Mouse (Mus musculus): ENCODE measurements at regions not wholly inside any gene's neighbourhood (a gene's known extent, or its start where the extent isn't known, plus 50 kb on each side); places are given as distances from the start of the nearest gene placed in this dataset.

DNA sequence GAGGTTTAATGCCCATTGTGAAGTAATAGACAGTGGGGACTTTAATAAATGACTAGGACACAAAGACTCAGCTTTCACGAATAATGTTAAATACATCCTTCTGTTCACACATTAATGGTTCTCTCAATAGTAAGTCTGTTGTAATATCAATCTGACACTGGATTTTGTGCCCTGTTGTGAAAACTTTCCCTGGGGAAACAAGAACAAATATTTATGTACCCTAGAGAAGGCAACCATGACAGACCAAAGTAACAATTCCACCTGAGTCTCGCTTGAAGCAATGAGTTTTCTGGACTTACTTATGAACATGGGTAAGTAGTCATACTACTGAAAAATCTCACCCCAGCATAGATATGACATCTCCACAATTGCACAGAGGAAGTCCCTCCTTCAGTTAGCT, 105.1 kb upstream of the Lgalsl start:
- no peak for TF ChIP-seq CTCF (IDR thresholded peaks at IDR 0.05; ENCODE audit: low read depth)
- ATAC-seq (ENCODE audit: insufficient read depth) (no peak), DNase-seq (no peak)
- Histone ChIP-seq H3K9ac (no peak overlapping the region), H3K4me3 (ENCODE audit: low read depth, low read length) (no peak overlapping the region), H3K9me3 (ENCODE audit: low read depth, low read length) (no peaks in the 10 kb centered on the region), H3K36me3 (ENCODE audit: insufficient read depth) (no peaks in the 10 kb centered on the region), H3K27ac (ENCODE audit: low read depth) (no peak overlapping the region), H3K4me2 (no peak overlapping the region), H3K27me3 (ENCODE audit: insufficient read depth, low read length) (no peaks in the 10 kb centered on the region), H3K4me1 (ENCODE audit: insufficient read depth) (no peaks in the 10 kb centered on the region)
- WGBS = 90% methylated on average over 2 of the region's 2 CpGs

DNA sequence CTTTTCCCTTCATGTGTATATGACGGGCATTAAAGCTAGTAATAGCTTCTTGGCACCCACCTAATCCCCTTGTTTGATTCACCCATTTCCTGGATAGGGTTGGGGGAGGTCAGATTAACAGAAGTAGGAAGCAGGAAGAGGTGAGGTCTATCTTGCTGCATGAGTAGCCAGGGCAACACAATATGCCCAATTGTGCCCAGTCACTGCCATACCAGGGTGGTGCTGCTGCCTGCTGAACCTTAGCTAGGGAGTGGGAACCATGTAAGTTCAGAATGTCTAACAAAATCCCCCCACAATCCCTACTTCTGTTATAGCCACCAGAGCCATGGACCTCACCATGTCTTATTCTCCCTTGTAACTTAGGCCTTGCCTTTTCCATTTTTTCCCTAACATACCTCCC, 106.1 kb upstream of the Lgalsl start:
- Histone ChIP-seq H3K36me3 (ENCODE audit: insufficient read depth) (no peaks in the 10 kb centered on the region), H3K4me1 (ENCODE audit: insufficient read depth) (no peaks in the 10 kb centered on the region), H3K4me3 (ENCODE audit: low read depth, low read length) (no peak overlapping the region), H3K4me2 (no peak overlapping the region), H3K27me3 (ENCODE audit: insufficient read depth, low read length) (no peaks in the 10 kb centered on the region), H3K9me3 (ENCODE audit: low read depth, low read length) (no peaks in the 10 kb centered on the region), H3K9ac (no peak overlapping the region), H3K27ac (ENCODE audit: low read depth) (no peak overlapping the region)
- no peak for DNase-seq
- 68% methylated on average over 1 of the region's 1 CpGs for WGBS
- no peak for ATAC-seq (ENCODE audit: insufficient read depth)
- TF ChIP-seq CTCF (IDR thresholded peaks at IDR 0.05; ENCODE audit: low read depth) = no peak

DNA sequence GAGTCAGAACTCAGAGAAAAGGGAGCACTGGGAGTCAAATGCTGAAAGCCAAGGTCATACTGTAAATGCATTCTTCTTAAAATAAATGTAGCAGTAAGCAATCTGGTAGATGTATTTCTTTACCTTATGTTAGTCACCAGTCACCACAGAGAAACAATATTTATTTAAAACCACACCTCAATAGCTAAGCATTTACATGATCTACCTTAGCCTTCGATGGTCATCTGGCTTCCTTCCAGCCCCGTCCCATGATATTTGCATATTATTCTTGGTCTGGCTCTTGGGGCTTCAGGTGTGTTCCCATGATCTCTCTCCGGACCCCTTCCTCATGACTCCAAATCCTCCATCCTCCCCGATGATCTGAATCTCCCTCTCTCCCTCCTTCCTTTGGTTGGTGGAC, 107.1 kb upstream of the Lgalsl start:
- ATAC-seq (ENCODE audit: insufficient read depth) (no peak), DNase-seq (no peak)
- no peaks in the 10 kb centered on the region for H3K4me1 ChIP-seq (ENCODE audit: insufficient read depth)
- no peaks in the 10 kb centered on the region for H3K36me3 ChIP-seq (ENCODE audit: insufficient read depth)
- H3K4me3 ChIP-seq (ENCODE audit: low read depth, low read length) = no peak overlapping the region
- no peaks in the 10 kb centered on the region for H3K27me3 ChIP-seq (ENCODE audit: insufficient read depth, low read length)
- WGBS = 84% methylated on average over 4 of the region's 4 CpGs
- no peak overlapping the region for H3K4me2 ChIP-seq
- H3K27ac ChIP-seq (ENCODE audit: low read depth) = no peak overlapping the region
- TF ChIP-seq CTCF (IDR thresholded peaks at IDR 0.05; ENCODE audit: low read depth) = no peak
- H3K9me3 ChIP-seq (ENCODE audit: low read depth, low read length) = no peaks in the 10 kb centered on the region
- H3K9ac ChIP-seq = no peak overlapping the region

DNA sequence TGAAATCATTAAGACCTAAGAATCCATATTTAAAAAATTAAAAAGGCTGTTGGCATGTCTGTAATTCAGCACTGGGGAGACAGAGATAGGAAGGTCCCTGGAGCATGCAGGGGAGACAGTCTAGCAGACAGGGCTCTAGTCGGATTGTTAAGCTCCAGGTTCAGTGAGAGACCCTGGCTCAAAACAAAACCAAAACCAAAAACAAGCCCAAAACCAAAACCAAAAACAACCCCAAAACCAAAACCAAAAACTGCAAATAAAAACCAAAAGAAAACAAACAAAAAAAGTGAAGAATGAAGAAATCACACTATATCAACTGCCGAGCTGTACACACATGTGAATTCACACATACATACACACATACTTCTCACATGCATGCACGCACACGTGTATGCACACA, 108.8 kb upstream of the Lgalsl start:
- H3K36me3 ChIP-seq (ENCODE audit: insufficient read depth) = no peaks in the 10 kb centered on the region
- no peaks in the 10 kb centered on the region for H3K27me3 ChIP-seq (ENCODE audit: insufficient read depth, low read length)
- no peak overlapping the region for H3K4me2 ChIP-seq
- no peak overlapping the region for H3K9ac ChIP-seq
- no peak overlapping the region for H3K27ac ChIP-seq (ENCODE audit: low read depth)
- no peaks in the 10 kb centered on the region for H3K9me3 ChIP-seq (ENCODE audit: low read depth, low read length)
- WGBS = 78% methylated on average over 4 of the region's 4 CpGs
- TF ChIP-seq CTCF (IDR thresholded peaks at IDR 0.05; ENCODE audit: low read depth) = no peak
- DNase-seq (no peak), ATAC-seq (ENCODE audit: insufficient read depth) (no peak)
- no peak overlapping the region for H3K4me3 ChIP-seq (ENCODE audit: low read depth, low read length)
- H3K4me1 ChIP-seq (ENCODE audit: insufficient read depth) = no peaks in the 10 kb centered on the region

DNA sequence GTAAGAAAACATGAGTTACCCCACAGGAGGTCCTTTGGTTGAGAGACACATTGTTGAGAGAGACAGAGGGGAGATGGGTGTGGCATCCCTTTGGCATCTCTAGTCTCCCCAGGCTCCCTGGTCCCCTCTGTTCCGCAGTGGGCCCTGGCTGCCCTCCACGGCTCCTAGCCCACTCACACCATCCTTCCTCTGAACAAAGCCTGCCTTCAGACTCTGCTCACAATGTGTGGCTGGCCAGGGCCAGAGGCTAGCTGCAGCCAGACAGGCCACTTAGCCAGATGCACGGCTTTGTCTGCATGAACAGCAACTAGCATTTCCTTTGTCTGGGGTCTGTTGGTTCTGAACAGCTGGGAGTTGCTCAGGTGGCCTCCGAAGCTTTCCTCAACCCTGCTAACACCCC, 110.7 kb upstream of the Lgalsl start:
- DNase-seq (no peak), ATAC-seq (ENCODE audit: insufficient read depth) (no peak)
- WGBS = 59% methylated on average over 4 of the region's 4 CpGs
- H3K4me2 ChIP-seq = no peak overlapping the region
- no peak overlapping the region for H3K9ac ChIP-seq
- no peak overlapping the region for H3K27ac ChIP-seq (ENCODE audit: low read depth)
- no peak for TF ChIP-seq CTCF (IDR thresholded peaks at IDR 0.05; ENCODE audit: low read depth)
- no peaks in the 10 kb centered on the region for H3K4me1 ChIP-seq (ENCODE audit: insufficient read depth)
- H3K4me3 ChIP-seq (ENCODE audit: low read depth, low read length) = no peak overlapping the region
- H3K27me3 ChIP-seq (ENCODE audit: insufficient read depth, low read length) = no peaks in the 10 kb centered on the region
- no peaks in the 10 kb centered on the region for H3K36me3 ChIP-seq (ENCODE audit: insufficient read depth)
- no peaks in the 10 kb centered on the region for H3K9me3 ChIP-seq (ENCODE audit: low read depth, low read length)

DNA sequence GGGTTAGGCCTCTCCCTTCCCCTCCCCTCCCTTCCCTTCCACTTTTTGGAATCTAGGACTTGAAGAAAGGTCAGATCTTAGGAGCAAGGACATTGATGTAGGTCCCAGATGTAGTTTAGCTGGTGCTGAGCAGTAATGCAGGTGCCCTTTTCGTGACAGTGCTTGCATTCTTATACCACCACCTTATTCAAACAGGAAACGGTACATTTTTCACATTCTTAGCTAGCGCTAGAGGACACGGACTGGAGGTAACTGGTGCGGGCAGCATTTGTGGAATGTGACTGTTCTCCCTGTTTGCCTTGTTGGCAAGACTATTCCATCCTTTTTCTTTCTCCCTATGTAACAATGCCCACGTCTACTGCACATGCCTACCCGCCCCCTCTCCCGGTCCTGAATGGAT, 124.7 kb upstream of the Lgalsl start:
- DNase-seq = peak; percentile 67
- Histone ChIP-seq H3K4me2 (peak overlapping the region; percentile 26), H3K4me1 (ENCODE audit: insufficient read depth) (peaks cover 20% of the 10 kb centered on the region)

DNA sequence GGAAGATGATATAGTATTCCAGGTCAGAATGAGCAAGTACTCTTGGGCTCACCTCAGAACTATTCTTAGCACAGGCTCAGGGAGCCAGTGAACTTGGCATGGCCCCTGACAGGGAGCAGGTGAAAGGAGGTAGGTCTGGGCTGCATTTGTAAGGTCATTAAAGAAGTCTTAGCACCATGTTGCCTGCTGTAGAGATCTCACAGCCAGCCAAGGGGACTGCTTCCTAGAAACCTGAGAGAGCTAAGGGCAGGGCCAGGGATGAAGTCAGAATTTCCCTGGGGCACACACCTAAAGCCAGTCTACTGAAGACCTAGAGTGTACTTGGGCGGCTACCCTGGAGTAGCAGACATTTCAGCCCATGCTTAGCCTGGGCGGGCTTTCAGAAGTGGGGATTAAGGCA, 126.9 kb upstream of the Lgalsl start:
- ATAC-seq (ENCODE audit: insufficient read depth) (0 out of 2 replicates have a peak, but pooled peaks have one; percentile 24), DNase-seq (peak; percentile 28)
- Histone ChIP-seq H3K4me3 (ENCODE audit: low read depth, low read length) (no peak overlapping the region), H3K27ac (ENCODE audit: low read depth) (peak overlapping the region; percentile 88), H3K36me3 (ENCODE audit: insufficient read depth) (no peaks in the 10 kb centered on the region), H3K4me1 (ENCODE audit: insufficient read depth) (peaks cover 22% of the 10 kb centered on the region), H3K4me2 (peak overlapping the region; percentile 37), H3K9me3 (ENCODE audit: low read depth, low read length) (no peaks in the 10 kb centered on the region), H3K27me3 (ENCODE audit: insufficient read depth, low read length) (no peaks in the 10 kb centered on the region), H3K9ac (no peak overlapping the region)
- TF ChIP-seq CTCF (IDR thresholded peaks at IDR 0.05; ENCODE audit: low read depth) = no peak
- 10% methylated on average over 2 of the region's 2 CpGs for WGBS

More for the DNA sequence above, 124.7 kb upstream of the Lgalsl start:
- peak; percentile 70 for ATAC-seq (ENCODE audit: insufficient read depth)
- no peak overlapping the region for H3K9ac ChIP-seq
- H3K9me3 ChIP-seq (ENCODE audit: low read depth, low read length) = no peaks in the 10 kb centered on the region
- no peaks in the 10 kb centered on the region for H3K36me3 ChIP-seq (ENCODE audit: insufficient read depth)
- 38% methylated on average over 8 of the region's 8 CpGs for WGBS
- H3K27me3 ChIP-seq (ENCODE audit: insufficient read depth, low read length) = no peaks in the 10 kb centered on the region
- TF ChIP-seq CTCF (IDR thresholded peaks at IDR 0.05; ENCODE audit: low read depth) = no peak
- H3K4me3 ChIP-seq (ENCODE audit: low read depth, low read length) = no peak overlapping the region
- peak overlapping the region; percentile 80 for H3K27ac ChIP-seq (ENCODE audit: low read depth)

DNA sequence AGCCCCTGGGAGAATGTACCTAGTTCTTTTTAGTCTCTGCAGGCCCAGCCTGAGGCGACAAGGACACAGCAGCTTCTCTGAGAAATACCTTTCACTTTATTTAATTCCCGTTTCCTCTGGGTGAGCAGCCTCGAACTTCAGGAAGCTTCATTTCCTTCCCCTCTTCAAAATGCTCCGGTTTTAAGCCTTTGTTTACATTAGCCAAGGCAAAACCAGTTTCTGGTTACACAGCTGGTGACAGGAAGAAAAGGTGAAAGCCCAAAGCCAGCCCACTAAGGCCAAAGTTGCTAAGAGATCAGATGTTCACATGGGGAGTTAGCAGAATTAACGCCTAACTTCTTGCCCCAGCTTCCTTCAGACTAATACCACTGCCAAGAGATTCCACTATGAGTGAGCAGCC, 127.4 kb upstream of the Lgalsl start:
- Histone ChIP-seq H3K4me2 (peak overlapping the region; percentile 37), H3K36me3 (ENCODE audit: insufficient read depth) (no peaks in the 10 kb centered on the region), H3K27ac (ENCODE audit: low read depth) (peak overlapping the region; percentile 88), H3K4me1 (ENCODE audit: insufficient read depth) (peaks cover 22% of the 10 kb centered on the region), H3K4me3 (ENCODE audit: low read depth, low read length) (no peak overlapping the region), H3K9me3 (ENCODE audit: low read depth, low read length) (no peaks in the 10 kb centered on the region), H3K27me3 (ENCODE audit: insufficient read depth, low read length) (no peaks in the 10 kb centered on the region), H3K9ac (no peak overlapping the region)
- TF ChIP-seq CTCF (IDR thresholded peaks at IDR 0.05; ENCODE audit: low read depth) = no peak
- DNase-seq = peak; percentile 72
- 8% methylated on average over 5 of the region's 5 CpGs for WGBS
- peak; percentile 40; the same call in 1 of the 2 replicates for ATAC-seq (ENCODE audit: insufficient read depth)
